In genomic region chr16:78314026-78314425, GRCm38 (mm10) we compare ENCODE assay signal across 10 mouse cellular contexts. TPM values are rescaled to one million over a fixed set of nuclear protein-coding genes. Genes with fewer than 3 reads are reported as not detected.
DNase-seq lines count a peak whose midpoint lies in the region; ATAC-seq lines count a peak whose summit lies in the region.
"Had no signal": no experiment of that assay in that cellular context is flagged by ENCODE, and none has a peak within 500 bp of the region (broad histone marks: within the 10 kb centered on the region; RNA-seq: fewer than 3 reads in every experiment).

No protein-coding gene starts in this region.

- intact Hi-C loops in heart, postnatal 14 days (cut with DNase I): no loop called here

- no peaks in the 10 kb centered on the region for H3K9me3 ChIP-seq in heart, embryonic 10.5 days
- no peaks in the 10 kb centered on the region for H3K9me3 ChIP-seq in embryonic facial prominence, embryonic 14.5 days (ENCODE audit: control insufficient read depth, low read length)
- no peaks in the 10 kb centered on the region for H3K9me3 ChIP-seq in heart, embryonic 16.5 days (replicated peaks; ENCODE audit: control insufficient read depth, low read length)
- H3K9me3 ChIP-seq in midbrain, embryonic 12.5 days: no peaks in the 10 kb centered on the region

- 0 out of 2 replicates have a peak, but pooled peaks cover 2% of the 10 kb centered on the region for H3K36me3 ChIP-seq in heart, embryonic 10.5 days
- no peaks in the 10 kb centered on the region for H3K36me3 ChIP-seq in embryonic facial prominence, embryonic 14.5 days (ENCODE audit: control insufficient read depth, insufficient read depth, low read length)
- H3K36me3 ChIP-seq in heart, embryonic 16.5 days (ENCODE audit: control insufficient read depth, insufficient read depth): no peaks in the 10 kb centered on the region
- peaks cover 10% of the 10 kb centered on the region; the same call in 1 of the 2 replicates for H3K36me3 ChIP-seq in midbrain, embryonic 12.5 days

- ATAC-seq in embryonic facial prominence, embryonic 14.5 days (ENCODE audit: low read depth): no peak
- no peak; the same call in 1 of the 2 replicates for ATAC-seq in heart, embryonic 16.5 days (replicated peaks; ENCODE audit: extremely low read depth, insufficient read depth, low FRiP score)
- no peak for ATAC-seq in midbrain, embryonic 12.5 days (ENCODE audit: low FRiP score, low read depth)
- ATAC-seq: inflammation-experienced regulatory T-cells, adult 6 months had no signal

- peak overlapping the region; percentile 82 for H3K27ac ChIP-seq in heart, embryonic 10.5 days
- H3K27ac ChIP-seq in embryonic facial prominence, embryonic 14.5 days (replicated peaks; ENCODE audit: low read depth, low read length): no peak overlapping the region
- peak overlapping the region; percentile 54 for H3K27ac ChIP-seq in heart, embryonic 16.5 days (ENCODE audit: low read length)
- peak overlapping the region; percentile 39; the same call in 1 of the 2 replicates for H3K27ac ChIP-seq in midbrain, embryonic 12.5 days (replicated peaks)

- no peak overlapping the region for H3K4me3 ChIP-seq in heart, embryonic 10.5 days
- H3K4me3 ChIP-seq in embryonic facial prominence, embryonic 14.5 days (ENCODE audit: low read depth, low read length): no peak overlapping the region
- no peak overlapping the region for H3K4me3 ChIP-seq in heart, embryonic 16.5 days (ENCODE audit: low read length)
- H3K4me3 ChIP-seq in midbrain, embryonic 12.5 days: no peak overlapping the region

- H3K27me3 ChIP-seq in heart, embryonic 10.5 days (ENCODE audit: insufficient read depth, poor library complexity, severe bottlenecking): no peaks in the 10 kb centered on the region
- no peaks in the 10 kb centered on the region for H3K27me3 ChIP-seq in embryonic facial prominence, embryonic 14.5 days (replicated peaks; ENCODE audit: control insufficient read depth, insufficient read depth, low read length)
- H3K27me3 ChIP-seq in heart, embryonic 16.5 days (ENCODE audit: control insufficient read depth, insufficient read depth, low read length): no peaks in the 10 kb centered on the region
- no peaks in the 10 kb centered on the region for H3K27me3 ChIP-seq in midbrain, embryonic 12.5 days

- peak; percentile 58 for DNase-seq in heart, embryonic 10.5 days (ENCODE audit: low spot score)
- DNase-seq in heart, postnatal 14 days: no peak
- DNase-seq in embryonic facial prominence, embryonic 14.5 days (ENCODE audit: low spot score): no peak
- DNase-seq in kidney, adult 11 months: no peak
- DNase-seq in gastrocnemius, postnatal 4 days (ENCODE audit: low spot score in 2 of 2): no peak
- no peak for DNase-seq in adrenal gland, postnatal 4 days (ENCODE audit: low spot score in 2 of 2)
- DNase-seq: thymus, postnatal 25 days had no signal

- WGBS in heart, embryonic 10.5 days: 45% methylated on average over 6 of the region's 6 CpGs
- 48% methylated on average over 6 of the region's 6 CpGs for WGBS in embryonic facial prominence, embryonic 14.5 days
- WGBS in heart, embryonic 16.5 days: 43% methylated on average over 6 of the region's 6 CpGs
- WGBS in midbrain, embryonic 12.5 days: 52% methylated on average over 6 of the region's 6 CpGs

- peaks cover 67% of the 10 kb centered on the region for H3K4me1 ChIP-seq in heart, embryonic 10.5 days
- peaks cover 10% of the 10 kb centered on the region; the same call in 1 of the 2 replicates for H3K4me1 ChIP-seq in embryonic facial prominence, embryonic 14.5 days (ENCODE audit: control insufficient read depth, insufficient read depth, low read length)
- peaks cover 34% of the 10 kb centered on the region for H3K4me1 ChIP-seq in heart, embryonic 16.5 days (ENCODE audit: control insufficient read depth, insufficient read depth, low read length)
- H3K4me1 ChIP-seq in midbrain, embryonic 12.5 days: peaks cover 39% of the 10 kb centered on the region

- no peak overlapping the region for H3K9ac ChIP-seq in embryonic facial prominence, embryonic 14.5 days (ENCODE audit: low read depth, low read length)
- H3K9ac ChIP-seq in heart, embryonic 16.5 days (ENCODE audit: low read length): peak overlapping the region; percentile 61
- no peak overlapping the region for H3K9ac ChIP-seq in midbrain, embryonic 12.5 days (replicated peaks)

- peak overlapping the region; percentile 37 for H3K4me2 ChIP-seq in embryonic facial prominence, embryonic 14.5 days (ENCODE audit: low read depth, low read length)
- H3K4me2 ChIP-seq in heart, embryonic 16.5 days (ENCODE audit: low read depth, low read length): peak overlapping the region; percentile 53
- peak overlapping the region; percentile 32 for H3K4me2 ChIP-seq in midbrain, embryonic 12.5 days (replicated peaks)

RNA-seq across cellular contexts. Expression of gene Cxadr, which starts 12.7 kb away (rescaled TPM):
- polyA plus RNA-seq in heart, embryonic 10.5 days (2016; fragmentation: Nextera tagmentation; extraction: Ambion mirVana): 27.9 and 35.9 TPM in 2 replicates
- total RNA-seq in heart, postnatal 14 days (2021): 10 to 100 TPM; 47.7 to 50.7 TPM
- 14.4 and 15.5 TPM in 2 replicates for polyA plus RNA-seq in embryonic facial prominence, embryonic 14.5 days (2014; fragmentation: Nextera tagmentation; extraction: Ambion mirVana)
- 25.8 and 28.5 TPM in 2 replicates for polyA plus RNA-seq in heart, embryonic 16.5 days (2015; fragmentation: Nextera tagmentation; extraction: Ambion mirVana)
- polyA plus RNA-seq in midbrain, embryonic 12.5 days (2016; fragmentation: Nextera tagmentation; extraction: Ambion mirVana): 116 and 122 TPM in 2 replicates
- total RNA-seq in gastrocnemius, postnatal 4 days (2021): 1 to 10 TPM; 1.8 to 2.4 TPM
- 10 to 100 TPM; 16.8 to 18.4 TPM for total RNA-seq in adrenal gland, postnatal 4 days (2021)
